Mouse (Mus musculus) left cerebral cortex, postnatal 4 days (tissue): Measurements from ENCODE around the gene Igf1r. TPM values are rescaled to one million over a fixed set of nuclear protein-coding genes. Genes with fewer than 3 reads are reported as not detected.

Experiments used
- DNase-seq: peaks from one replicate; pipeline ENCODE4 v3.0.0-alpha.2; 2022
- intact Hi-C: fragments of 180-260 bp; cut with DNase I; formaldehyde crosslinking; loops from one replicate; pipeline ENCODE4 v1.15.1; 2025
- total RNA-seq, 2 experiments: library from RNA; stranded (reverse); gene quantifications; 2 replicates each; pipeline ENCODE4 v1.2.3; 2021

The Igf1r gene
- total RNA-seq, 2 experiments from 2014 or later, result 64.2 to 70.0 TPM

- intact Hi-C loops, result no loop called here
- DNase-seq, result peak; percentile 35
Observed at GRCm38 (mm10) chr7:68102456-68103177, 150.0 kb downstream of the Igf1r start.

GRCm38 (mm10) chr7:68103178-68103530 lies 150.5 kb downstream of the Igf1r start:
- intact Hi-C loops, result no loop called here
- no peak for DNase-seq

- DNase-seq, result no peak
- intact Hi-C loops, result no loop called here
Observed at GRCm38 (mm10) chr7:68111532-68111931, 158.9 kb downstream of the Igf1r start.

DNA sequence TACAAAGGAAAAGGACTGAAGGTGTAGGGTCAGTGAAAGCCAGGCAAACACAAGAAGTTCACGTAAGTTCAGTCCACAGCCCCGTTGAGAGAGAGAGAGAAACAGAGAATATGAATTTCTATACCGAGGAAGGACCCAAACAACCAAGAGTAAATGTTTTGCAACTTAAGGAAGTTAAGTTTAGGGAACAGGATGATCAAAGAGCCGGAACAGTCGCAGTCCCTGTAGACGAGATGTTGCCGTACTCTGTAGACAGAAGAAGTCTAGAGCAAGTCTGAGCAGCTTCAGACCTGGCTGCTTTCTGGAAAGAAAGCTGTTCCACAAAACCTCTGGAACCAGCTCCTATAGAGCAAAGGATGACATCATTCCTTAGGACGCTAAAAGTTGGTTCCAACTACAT lies 160.0 kb downstream of the Igf1r start:
- no peak for DNase-seq
- intact Hi-C loops, result no loop called here

DNA sequence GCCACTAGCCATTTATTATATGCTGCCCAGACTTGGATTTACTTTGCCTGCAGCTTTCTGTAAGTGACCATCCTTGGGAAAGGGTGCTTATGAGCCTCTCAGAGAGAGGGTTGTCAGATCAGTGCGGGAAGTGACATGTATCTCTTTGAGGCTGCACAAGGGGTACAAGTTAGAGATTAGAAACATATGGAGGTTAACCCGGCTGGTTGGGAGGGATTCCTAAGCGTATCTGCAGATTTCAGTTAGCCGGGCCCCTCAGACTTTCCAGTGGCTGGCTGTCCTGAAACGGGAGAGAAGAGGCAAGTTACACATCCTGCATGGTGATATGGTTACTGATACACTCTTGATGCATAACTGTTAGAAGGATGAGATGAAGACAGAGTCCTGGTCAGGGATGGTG lies 161.7 kb downstream of the Igf1r start:
- intact Hi-C loops, result no loop called here
- no peak for DNase-seq

- intact Hi-C loops, result no loop called here
- no peak for DNase-seq
Observed at GRCm38 (mm10) chr7:68114983-68115715, 162.5 kb downstream of the Igf1r start.

DNA sequence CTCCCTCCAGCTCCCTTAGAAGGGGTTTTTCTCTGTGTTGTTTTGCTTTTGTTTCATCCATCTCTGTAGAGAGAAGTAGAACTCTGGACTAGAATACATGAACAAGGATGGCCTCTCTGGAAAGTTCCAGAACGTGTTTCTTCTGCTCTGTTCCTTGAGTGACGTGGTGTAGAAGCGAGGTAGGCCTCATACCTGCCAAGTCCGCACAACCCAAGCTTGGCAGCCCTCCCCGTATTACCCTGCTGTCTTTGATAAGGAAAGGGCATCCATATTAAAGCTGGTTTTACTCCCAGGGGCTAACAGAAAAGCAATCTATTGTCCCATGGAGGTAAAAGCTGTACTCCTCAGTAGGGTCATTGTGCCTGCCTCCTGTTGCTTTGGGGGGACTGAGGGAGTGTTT lies 164.9 kb downstream of the Igf1r start:
- intact Hi-C loops, result no loop called here
- DNase-seq, result no peak

- no peak for DNase-seq
- intact Hi-C loops, result no loop called here
Observed at GRCm38 (mm10) chr7:68117981-68118380, 165.4 kb downstream of the Igf1r start.

- intact Hi-C loops, result no loop called here
- DNase-seq, result no peak
Observed at GRCm38 (mm10) chr7:68119605-68120004, 167.0 kb downstream of the Igf1r start.

- intact Hi-C loops, result no loop called here
- DNase-seq, result no peak
Observed at GRCm38 (mm10) chr7:68122418-68122817, 169.8 kb downstream of the Igf1r start.

- intact Hi-C loops, result no loop called here
- DNase-seq, result no peak
Observed at GRCm38 (mm10) chr7:68125347-68125746, 172.7 kb downstream of the Igf1r start.

GRCm38 (mm10) chr7:68127799-68128261 lies 175.2 kb downstream of the Igf1r start:
- peak; percentile 45 for DNase-seq
- intact Hi-C loops, result loop anchor here (2.0 kb wide), 1 partner anchor 175 kb away; the partner anchor contains the start of gene Igf1r

DNA sequence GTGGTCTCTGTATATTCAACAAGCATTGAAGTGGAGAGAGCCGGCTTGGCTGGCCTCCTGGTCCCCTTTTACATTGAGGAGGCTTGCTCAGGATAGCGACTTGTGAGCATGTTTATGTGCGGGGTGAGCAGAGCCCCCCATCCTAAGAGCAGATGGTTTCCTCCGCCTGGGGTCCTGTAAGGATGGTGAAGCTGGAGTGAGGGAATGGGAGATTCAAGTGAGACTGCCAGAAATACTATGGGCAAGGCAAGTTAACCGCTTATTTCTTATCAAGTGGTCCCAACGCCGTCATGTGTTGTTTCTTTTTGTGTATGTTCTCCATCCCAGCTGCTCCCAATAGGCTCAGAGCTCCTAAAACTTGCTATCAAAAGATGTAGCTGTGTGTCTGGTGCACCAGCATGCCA lies 175.6 kb downstream of the Igf1r start:
- intact Hi-C loops, result loop anchor here (2.0 kb wide), 1 partner anchor 175 kb away; the partner anchor contains the start of gene Igf1r
- peak; percentile 31 for DNase-seq

DNA sequence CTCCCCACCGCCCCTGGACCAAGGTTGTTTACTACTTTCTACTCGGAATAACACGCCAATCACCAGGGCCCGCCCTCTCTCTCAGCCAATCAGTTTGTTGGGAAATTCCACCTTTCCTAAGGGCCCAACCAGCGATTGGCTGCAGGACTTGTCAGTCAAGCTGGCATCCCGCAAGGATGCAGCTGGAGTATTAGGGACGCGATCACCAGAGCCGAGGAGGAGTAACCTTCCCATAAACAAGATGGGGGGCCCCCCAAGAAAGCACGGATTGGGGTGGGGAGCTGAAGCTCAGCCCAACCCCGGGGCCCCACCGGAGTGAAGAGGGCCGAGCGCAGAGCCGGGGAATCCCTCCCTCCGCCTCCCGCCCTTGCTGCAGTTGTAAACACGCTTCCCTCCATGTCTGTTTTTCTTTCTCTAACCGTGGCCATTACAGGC lies 176.5 kb downstream of the Igf1r start:
- intact Hi-C loops, result loop anchor here (2.0 kb wide), 1 partner anchor 176 kb away; the partner anchor contains the start of gene Igf1r
- peak; percentile 99 for DNase-seq

- intact Hi-C loops, result loop anchor here (2.0 to 5.0 kb wide), 3 partner anchors 173 to 332 kb away; partner anchors contain the start of gene Igf1r
- DNase-seq, result peak; percentile 88
Observed at GRCm38 (mm10) chr7:68129546-68130253, 177.1 kb downstream of the Igf1r start.

DNA sequence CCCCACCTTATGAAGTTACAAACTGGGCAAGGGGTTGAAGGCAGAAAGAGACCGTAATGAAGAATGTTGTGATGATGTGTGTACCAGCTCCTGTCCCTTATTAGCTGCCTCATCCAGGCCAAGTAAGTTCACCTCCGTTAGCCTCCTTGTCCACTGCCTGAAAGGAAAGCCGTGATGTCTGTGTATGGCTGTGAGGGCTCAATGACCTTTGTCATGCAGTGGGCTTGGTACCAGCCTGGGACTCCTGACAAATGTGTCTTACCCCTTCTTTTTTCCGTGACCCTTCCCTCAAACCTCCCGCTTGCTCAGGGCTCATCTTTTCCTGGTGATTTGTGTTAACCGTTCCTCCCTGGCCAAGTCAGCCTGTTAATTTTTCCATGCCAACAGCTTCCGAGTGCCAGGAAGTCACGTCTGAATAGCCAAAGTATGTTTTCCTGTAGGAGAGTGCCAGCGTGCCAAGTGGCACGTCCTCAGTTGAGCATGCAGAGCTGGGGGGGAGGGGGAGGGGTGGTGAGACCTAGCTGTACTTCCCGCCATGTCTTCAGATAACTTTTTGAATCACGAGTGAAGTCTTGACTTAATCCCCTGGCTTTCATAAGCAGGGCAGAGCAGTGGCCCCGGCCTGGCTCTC lies 178.4 kb downstream of the Igf1r start:
- intact Hi-C loops, result loop anchor here (5.0 kb wide), 2 partner anchors 171 to 334 kb away; no protein-coding TSS in a partner anchor
- peak; percentile 64 for DNase-seq

DNA sequence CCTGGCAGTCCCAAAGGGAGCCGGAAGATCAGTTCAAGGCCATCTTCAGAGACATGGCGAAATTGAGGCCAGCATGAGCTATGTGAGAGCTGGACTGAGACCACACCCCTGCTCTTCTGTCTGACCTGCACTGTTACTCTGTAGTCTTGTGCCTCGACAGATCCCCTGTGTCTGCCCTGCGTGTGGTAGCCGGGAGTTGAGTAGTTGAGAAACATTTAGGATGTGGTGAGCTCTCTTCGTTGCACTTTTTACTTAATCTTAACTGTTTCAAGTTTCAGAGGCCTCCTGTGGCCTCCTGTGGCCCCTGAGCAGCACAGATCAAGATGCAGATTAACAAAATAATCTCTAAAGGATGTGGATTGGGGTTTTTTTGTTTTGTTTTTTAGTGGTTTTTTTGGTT lies 181.1 kb downstream of the Igf1r start:
- no peak for DNase-seq
- intact Hi-C loops, result loop anchor here (5.0 kb wide), 2 partner anchors 169 to 336 kb away; no protein-coding TSS in a partner anchor

GRCm38 (mm10) chr7:68134948-68135347 lies 182.3 kb downstream of the Igf1r start:
- no peak for DNase-seq
- intact Hi-C loops, result loop anchor here (5.0 kb wide), 2 partner anchors 167 to 338 kb away; no protein-coding TSS in a partner anchor

DNA sequence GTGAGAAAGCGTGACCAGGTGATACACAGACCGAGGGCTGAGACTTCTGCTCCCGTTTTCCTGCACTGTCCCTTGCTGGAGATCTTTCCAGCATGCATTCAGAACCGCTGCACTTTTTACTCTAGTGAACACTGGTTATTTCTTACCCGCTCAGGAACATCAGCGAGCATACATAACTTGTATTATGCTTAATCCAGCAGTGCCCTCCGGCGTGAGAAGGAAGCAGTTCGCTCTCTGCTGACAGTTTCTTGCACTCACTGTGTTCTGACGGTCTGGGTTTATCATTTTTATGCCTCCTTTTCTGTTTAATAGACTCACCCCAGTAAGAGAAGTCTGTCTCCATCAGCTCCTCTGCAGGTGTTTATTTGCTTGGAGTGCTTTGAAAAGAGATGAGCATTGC lies 183.4 kb downstream of the Igf1r start:
- intact Hi-C loops, result no loop called here

DNA sequence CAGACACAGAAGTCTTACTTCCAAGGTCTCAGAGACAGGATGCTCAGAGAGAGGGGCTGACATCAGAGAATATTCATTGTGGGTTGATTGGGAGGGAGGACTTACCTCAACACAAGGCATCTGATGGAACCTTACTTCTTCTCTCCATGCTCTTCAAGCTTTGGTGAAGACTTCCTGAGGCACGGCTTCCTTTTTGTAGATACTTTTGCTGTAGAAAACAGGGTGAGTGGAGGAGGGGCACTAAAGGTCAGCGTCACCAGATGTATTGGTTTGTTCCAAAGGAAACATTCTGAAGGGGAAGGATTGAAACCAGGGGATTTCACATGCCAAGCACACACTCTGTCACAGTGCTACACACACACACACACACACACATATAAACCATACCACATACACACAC lies 186.8 kb downstream of the Igf1r start:
- intact Hi-C loops, result no loop called here

More for the DNA sequence above, 183.4 kb downstream of the Igf1r start:
- no peak for DNase-seq

More for the DNA sequence above, 186.8 kb downstream of the Igf1r start:
- DNase-seq, result no peak
